Mouse (Mus musculus) cortical plate, adult 2 months (tissue): ENCODE results near the gene Crtac1.

Experiments used
- CTCF ChIP-seq: fragments of 200-500 bp; IDR thresholded peaks from 2 replicates; pipeline ENCODE4 v1.5.1; 2011; ENCODE audit warnings: mild to moderate bottlenecking, control low read depth, low read length; ENCODE audit not compliant: insufficient read depth; ENCODE audit errors: extremely low read depth
- POLR2A ChIP-seq: fragments of 200-500 bp; IDR thresholded peaks from 2 replicates; pipeline ENCODE4 v1.6.1; 2011; ENCODE audit warnings: mild to moderate bottlenecking, low read length, control low read depth; ENCODE audit not compliant: insufficient read depth; ENCODE audit errors: extremely low read depth

DNA sequence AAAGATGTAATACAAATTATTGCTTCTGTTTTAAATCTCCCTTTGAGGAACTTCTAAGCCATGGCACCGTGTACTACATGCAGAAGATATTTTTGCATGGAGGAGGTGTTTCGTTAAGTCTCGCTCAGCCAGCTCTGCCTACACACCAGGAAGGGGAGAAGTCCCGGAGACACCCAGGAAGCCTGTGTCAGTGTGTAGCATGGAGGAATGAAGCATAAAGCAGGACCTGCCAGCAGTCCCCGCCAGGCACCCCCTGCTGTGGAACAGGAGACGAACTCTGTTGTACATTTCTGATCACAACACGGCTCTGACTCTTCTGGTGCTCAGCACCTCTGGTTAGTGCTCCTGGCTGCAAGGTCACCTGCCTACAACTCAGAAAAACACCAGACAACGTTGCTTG, 51.8 kb downstream of the Crtac1 start:
- TF ChIP-seq POLR2A = peak; percentile 45; the same call in 1 of the 2 replicates
- TF ChIP-seq CTCF = no peak
